In the genomic region with DNA sequence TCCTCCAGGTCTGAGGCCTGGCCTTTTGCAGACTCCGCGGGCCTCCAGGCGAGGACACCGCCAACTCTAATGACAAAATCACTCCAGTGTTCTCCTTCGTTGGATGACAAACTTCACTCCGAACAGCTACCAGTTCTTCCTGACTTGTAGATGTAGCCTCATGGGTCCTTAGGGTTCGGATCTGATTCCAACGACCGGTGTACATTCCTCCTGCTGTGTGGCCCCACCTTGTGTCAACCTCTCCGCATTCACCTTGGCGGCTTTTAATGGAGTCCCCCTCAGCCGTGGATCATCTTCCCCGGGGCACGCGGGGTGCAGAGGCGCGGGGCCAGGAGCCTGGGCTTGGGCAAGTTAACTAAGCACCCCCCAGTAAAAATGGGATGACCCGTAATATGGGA, we compare ENCODE assay signal across 8 mouse cellular contexts. TPM values are rescaled to one million over a fixed set of nuclear protein-coding genes. Genes with fewer than 3 reads are reported as not detected.
DNase-seq lines count a peak whose midpoint lies in the region; ATAC-seq and TF ChIP-seq lines count a peak whose summit lies in the region.

No protein-coding gene starts in this region.

- H3K4me2 ChIP-seq in hindbrain, embryonic 11.5 days (replicated peaks; ENCODE audit: low read depth, low read length) = peak overlapping the region; percentile 88

- peaks cover 6% of the 10 kb centered on the region for H3K36me3 ChIP-seq in spleen, adult 2 months (ENCODE audit: control insufficient read depth, insufficient read depth, low read length)
- H3K36me3 ChIP-seq in hindbrain, embryonic 11.5 days (ENCODE audit: control insufficient read depth, insufficient read depth, low read length) = 0 out of 2 replicates have a peak, but pooled peaks cover 7% of the 10 kb centered on the region
- peaks cover 61% of the 10 kb centered on the region for H3K36me3 ChIP-seq in megakaryocyte, embryonic 14.5 days (replicated peaks; ENCODE audit: low read length)

- peak overlapping the region; percentile 85 for H3K4me3 ChIP-seq in spleen, adult 2 months (ENCODE audit: extremely low read depth, insufficient read depth, insufficient read length)
- peak overlapping the region; percentile 78 for H3K4me3 ChIP-seq in hindbrain, embryonic 11.5 days (ENCODE audit: low read depth, low read length)
- peak overlapping the region; percentile 91 for H3K4me3 ChIP-seq in megakaryocyte, embryonic 14.5 days (replicated peaks)

- peak overlapping the region; percentile 84 for H3K9ac ChIP-seq in hindbrain, embryonic 11.5 days (ENCODE audit: low read depth, low read length)

- H3K27ac ChIP-seq in spleen, adult 2 months (ENCODE audit: insufficient read depth, low read length) = peak overlapping the region; percentile 75
- peak overlapping the region; percentile 60; the same call in 1 of the 2 replicates for H3K27ac ChIP-seq in hindbrain, embryonic 11.5 days (ENCODE audit: low read depth, low read length)

- ATAC-seq in cerebellum, adult (ENCODE audit: insufficient number of reproducible peaks, low FRiP score, low TSS enrichment) = peak; percentile 5; the same call in 1 of the 2 replicates
- peak; percentile 36; the same call in 1 of the 2 replicates for ATAC-seq in hindbrain, embryonic 11.5 days (ENCODE audit: low FRiP score)

- H3K27me3 ChIP-seq in spleen, adult 2 months (ENCODE audit: control insufficient read depth, insufficient read depth, low read length) = no peaks in the 10 kb centered on the region
- no peaks in the 10 kb centered on the region; the same call in 1 of the 2 replicates for H3K27me3 ChIP-seq in hindbrain, embryonic 11.5 days (ENCODE audit: control insufficient read depth, insufficient read depth, low read length)
- H3K27me3 ChIP-seq in megakaryocyte, embryonic 14.5 days (replicated peaks) = no peaks in the 10 kb centered on the region

- under 1% methylated on average over 18 of the region's 18 CpGs for WGBS in spleen, adult 2 months
- 2% methylated on average over 18 of the region's 18 CpGs for WGBS in hindbrain, embryonic 11.5 days

- no peaks in the 10 kb centered on the region for H3K9me3 ChIP-seq in hindbrain, embryonic 11.5 days (ENCODE audit: control insufficient read depth, low read length)
- no peaks in the 10 kb centered on the region for H3K9me3 ChIP-seq in megakaryocyte, embryonic 14.5 days

- TF ChIP-seq POLR2A in spleen, adult 2 months (IDR thresholded peaks at IDR 0.05; ENCODE audit: low read depth, low read length) = no peak

- TF ChIP-seq CTCF in spleen, adult 2 months (IDR thresholded peaks at IDR 0.05; ENCODE audit: extremely low read depth, insufficient read depth, insufficient read length, insufficient replicate concordance) = no peak

- peaks cover 6% of the 10 kb centered on the region; the same call in 1 of the 2 replicates for H3K4me1 ChIP-seq in spleen, adult 2 months (ENCODE audit: control insufficient read depth, insufficient read depth, insufficient read length)
- H3K4me1 ChIP-seq in hindbrain, embryonic 11.5 days (replicated peaks; ENCODE audit: control insufficient read depth, insufficient read depth, low read length) = no peaks in the 10 kb centered on the region
- H3K4me1 ChIP-seq in megakaryocyte, embryonic 14.5 days = peaks cover 24% of the 10 kb centered on the region

- DNase-seq in cerebellum, adult 11-12 months = no peak
- no peak for DNase-seq in spleen, adult 2 months (ENCODE audit: low read depth in 1 of 2, low spot score in 2 of 2)
- no peak for DNase-seq in spleen, postnatal 36 days (ENCODE audit: low spot score in 2 of 2)
- no peak for DNase-seq in hindbrain, embryonic 11.5 days (ENCODE audit: low spot score)
- no peak for DNase-seq in T-cell, adult 2 months (ENCODE audit: low spot score)
- no peak for DNase-seq in right cerebral cortex, postnatal 14 days

RNA-seq across cellular contexts. Expression of a gene that starts 0.4 kb away (rescaled TPM):
- 20.7 and 29.3 TPM in 2 replicates for polyA plus RNA-seq in spleen, adult 2 months (2012; rRNA removed)
- 30.4 and 34.6 TPM in 2 replicates for polyA plus RNA-seq in hindbrain, embryonic 11.5 days (2014; fragmentation: Nextera tagmentation; extraction: Ambion mirVana)
- 9.6 and 26.5 TPM in 2 replicates for polyA plus RNA-seq in megakaryocyte, embryonic 14.5 days (2012; ENCODE audit: insufficient read depth, low replicate concordance)

RNA-seq across cellular contexts. Expression of a gene that starts 20.0 kb away (rescaled TPM):
- polyA plus RNA-seq in spleen, adult 2 months (2012; rRNA removed) = 5.2 and 9.5 TPM in 2 replicates
- 26.8 and 33.9 TPM in 2 replicates for polyA plus RNA-seq in hindbrain, embryonic 11.5 days (2014; fragmentation: Nextera tagmentation; extraction: Ambion mirVana)
- 41.7 and 80.9 TPM in 2 replicates for polyA plus RNA-seq in megakaryocyte, embryonic 14.5 days (2012; ENCODE audit: insufficient read depth, low replicate concordance)

RNA-seq across cellular contexts. Expression of a gene that starts 47.4 kb away (rescaled TPM):
- 4.9 and 5.3 TPM in 2 replicates for polyA plus RNA-seq in spleen, adult 2 months (2012; rRNA removed)
- 2.8 and 2.9 TPM in 2 replicates for polyA plus RNA-seq in hindbrain, embryonic 11.5 days (2014; fragmentation: Nextera tagmentation; extraction: Ambion mirVana)
- 0.94 and 1.5 TPM in 2 replicates for polyA plus RNA-seq in megakaryocyte, embryonic 14.5 days (2012; ENCODE audit: insufficient read depth, low replicate concordance)

RNA-seq across cellular contexts. Expression of a gene that starts 58.0 kb away (rescaled TPM):
- 0.01 and 0.02 TPM in 2 replicates for polyA plus RNA-seq in spleen, adult 2 months (2012; rRNA removed)
- polyA plus RNA-seq in hindbrain, embryonic 11.5 days (2014; fragmentation: Nextera tagmentation; extraction: Ambion mirVana) = 0.02 and 0.10 TPM in 2 replicates
- not detected in 2 replicates for polyA plus RNA-seq in megakaryocyte, embryonic 14.5 days (2012; ENCODE audit: insufficient read depth, low replicate concordance)
